Mouse (Mus musculus) embryonic facial prominence, embryonic 13.5 days (tissue): ENCODE results near the gene Ccdc173. TPM values are rescaled to one million over a fixed set of nuclear protein-coding genes. Genes with fewer than 3 reads are reported as not detected.
"Not testable (repeated sequence)": the region's sequence is repeated elsewhere in the genome, so short reads cannot be mapped to it uniquely, and the experiment has no call there.

ENCODE experiments used
- ATAC-seq: fragments of 200-750 bp; cut with Nextera tagmentation; 2 replicates; pipeline ENCODE4 v1.8.0; 2017; ENCODE audit warnings: low read depth; ENCODE audit not compliant: insufficient number of reproducible peaks, insufficient read depth, low FRiP score, low TSS enrichment
- H3K27ac ChIP-seq: fragments of 300-500 bp; sonication (generic); 2 replicates; pipeline ENCODE4 v1.5.1; 2015; ENCODE audit warnings: moderate library complexity, mild to moderate bottlenecking, inconsistent platforms
- H3K27me3 ChIP-seq: fragments of 300-500 bp; sonication (generic); 2 replicates; pipeline ENCODE4 v1.6.1; 2015; ENCODE audit warnings: mild to moderate bottlenecking, inconsistent platforms
- H3K36me3 ChIP-seq: fragments of 300-500 bp; sonication (generic); 2 replicates; pipeline ENCODE4 v1.6.1; 2015; ENCODE audit warnings: mild to moderate bottlenecking, inconsistent platforms
- H3K4me1 ChIP-seq: fragments of 300-500 bp; sonication (generic); 2 replicates; pipeline ENCODE4 v1.6.1; 2015; ENCODE audit warnings: inconsistent platforms
- H3K4me2 ChIP-seq: fragments of 300-500 bp; sonication (generic); 2 replicates; pipeline ENCODE4 v1.6.1; 2015; ENCODE audit warnings: moderate library complexity, mild to moderate bottlenecking, inconsistent platforms
- H3K4me3 ChIP-seq: fragments of 300-500 bp; sonication (generic); 2 replicates; pipeline ENCODE4 v1.5.1; 2015; ENCODE audit warnings: mild to moderate bottlenecking, inconsistent platforms
- H3K9ac ChIP-seq: fragments of 300-500 bp; sonication (generic); 2 replicates; pipeline ENCODE4 v1.6.1; 2015; ENCODE audit warnings: mild to moderate bottlenecking, inconsistent platforms
- H3K9me3 ChIP-seq: fragments of 300-500 bp; sonication (generic); 2 replicates; pipeline ENCODE4 v1.6.1; 2016; ENCODE audit warnings: inconsistent platforms
- WGBS: fragments of 180-500 bp; shearing (Covaris S2); methylation state at CpG from one replicate; pipeline ENCODE4 v1.1.7; 2015; ENCODE audit warnings: mixed read lengths; 5-methylcytosine and 5-hydroxymethylcytosine counted together
- polyA plus RNA-seq: library from polyadenylated mRNA; unstranded; fragments of >200 nt; fragmentation: Nextera tagmentation; extraction: Ambion mirVana; gene quantifications from 2 replicates; pipeline ENCODE4 v1.2.1, GENCODE M21; 2015

Gene Ccdc173
- polyA plus RNA-seq, 1 experiment from 2014 or later = 3.6 TPM

GRCm38 (mm10) chr2:69821711-69822110 lies 32.3 kb upstream of the Ccdc173 start, which contains the start of gene Klhl23:
Gene Klhl23, plus strand, starts transcription at chr2:69821944.
- H3K9me3 ChIP-seq = no peaks in the 10 kb centered on the region
- peak within 1 kb of the TSS; percentile 93 for H3K9ac ChIP-seq
- peak within 1 kb of the TSS; percentile 95 for H3K27ac ChIP-seq
- no peak for ATAC-seq
- no peaks in the 10 kb centered on the region for H3K27me3 ChIP-seq
- WGBS = 11% methylated on average over 8 of the region's 8 CpGs
- H3K4me2 ChIP-seq = peak within 1 kb of the TSS; percentile 74
- H3K4me1 ChIP-seq = peaks cover 16% of the 10 kb centered on the region
- H3K36me3 ChIP-seq = peaks cover 17% of the 10 kb centered on the region
- H3K4me3 ChIP-seq = peak within 1 kb of the TSS; percentile 82

GRCm38 (mm10) chr2:69820201-69820600 lies 30.8 kb upstream of the Ccdc173 start:
- no peak overlapping the region for H3K4me2 ChIP-seq
- H3K27ac ChIP-seq = no peak overlapping the region
- H3K9ac ChIP-seq = no peak overlapping the region
- H3K27me3 ChIP-seq = no peaks in the 10 kb centered on the region
- no peak overlapping the region for H3K4me3 ChIP-seq
- no peak for ATAC-seq
- peaks cover 8% of the 10 kb centered on the region for H3K36me3 ChIP-seq
- H3K9me3 ChIP-seq = no peaks in the 10 kb centered on the region
- WGBS = 60% methylated on average over 1 of the region's 1 CpGs
- H3K4me1 ChIP-seq = peaks cover 16% of the 10 kb centered on the region

- H3K4me2 ChIP-seq = no peak overlapping the region
- H3K4me3 ChIP-seq = no peak overlapping the region
- H3K36me3 ChIP-seq = no peaks in the 10 kb centered on the region
- H3K9ac ChIP-seq = no peak overlapping the region
- no peaks in the 10 kb centered on the region for H3K27me3 ChIP-seq
- peaks cover 3% of the 10 kb centered on the region; the same call in 1 of the 2 replicates for H3K4me1 ChIP-seq
- WGBS = 68% methylated on average over 9 of the region's 9 CpGs
- no peak for ATAC-seq
- H3K9me3 ChIP-seq = no peaks in the 10 kb centered on the region
- H3K27ac ChIP-seq = no peak overlapping the region
These were observed 29.1 kb upstream of the Ccdc173 start for GRCm38 (mm10) chr2:69818350-69819085.

DNA sequence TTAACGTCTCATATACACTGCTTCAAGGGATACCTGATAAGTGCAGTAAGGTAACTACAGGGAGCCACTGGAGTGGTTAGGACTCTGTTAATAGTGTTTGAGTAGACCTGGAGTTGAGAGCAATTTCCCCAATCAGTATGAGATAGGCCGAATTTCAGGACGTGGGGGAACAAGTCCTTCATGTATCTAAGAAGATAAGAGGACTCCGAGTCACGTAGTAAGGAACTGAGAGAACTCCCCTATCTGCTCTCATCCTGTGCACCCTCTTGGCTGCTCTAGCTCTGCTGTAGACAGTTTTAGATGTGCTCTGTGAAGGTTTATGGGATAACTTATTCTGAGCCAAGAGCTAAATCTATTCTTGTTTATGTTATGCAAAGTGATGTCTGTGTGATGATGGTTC lies 27.2 kb upstream of the Ccdc173 start:
- 0 out of 2 replicates have a peak, but pooled peaks cover 2% of the 10 kb centered on the region for H3K4me1 ChIP-seq
- no peak for ATAC-seq
- no peak overlapping the region for H3K4me3 ChIP-seq
- no peaks in the 10 kb centered on the region for H3K9me3 ChIP-seq
- H3K9ac ChIP-seq = no peak overlapping the region
- H3K27ac ChIP-seq = no peak overlapping the region
- H3K4me2 ChIP-seq = no peak overlapping the region
- no peaks in the 10 kb centered on the region for H3K27me3 ChIP-seq
- H3K36me3 ChIP-seq = no peaks in the 10 kb centered on the region
- 87% methylated on average over 5 of the region's 5 CpGs for WGBS

DNA sequence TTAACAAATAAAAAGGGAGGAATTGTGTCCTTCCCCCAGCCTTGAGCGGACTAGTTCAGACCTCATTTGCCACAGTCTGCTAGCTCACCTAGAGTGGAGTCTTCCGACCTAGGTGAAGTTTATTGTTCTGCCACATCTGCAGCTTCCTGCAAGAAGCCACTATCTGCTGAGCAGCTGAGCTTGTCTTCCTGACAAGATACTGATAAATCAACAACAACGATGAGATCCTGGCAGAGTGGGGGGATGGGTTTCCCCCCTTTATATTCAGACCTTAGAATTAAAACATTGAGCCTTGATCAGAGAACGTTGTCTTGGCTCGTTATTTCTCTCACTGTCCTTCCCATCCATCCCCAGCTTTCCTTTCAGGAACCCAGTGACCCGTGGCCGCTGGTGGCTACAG lies 22.0 kb upstream of the Ccdc173 start:
- H3K9ac ChIP-seq, H3K9me3 ChIP-seq, H3K4me2 ChIP-seq, H3K4me3 ChIP-seq, H3K27me3 ChIP-seq, H3K36me3 ChIP-seq, H3K4me1 ChIP-seq, ATAC-seq, H3K27ac ChIP-seq: not testable (repeated sequence)
- 74% methylated on average over 7 of the region's 7 CpGs for WGBS

- H3K4me3 ChIP-seq = no peak overlapping the region
- H3K9ac ChIP-seq = no peak overlapping the region
- no peaks in the 10 kb centered on the region for H3K4me1 ChIP-seq
- H3K4me2 ChIP-seq = no peak overlapping the region
- no peaks in the 10 kb centered on the region for H3K36me3 ChIP-seq
- H3K27me3 ChIP-seq = no peaks in the 10 kb centered on the region
- H3K27ac ChIP-seq = no peak overlapping the region
- 63% methylated on average over 15 of the region's 15 CpGs for WGBS
- ATAC-seq = no peak
- H3K9me3 ChIP-seq = no peaks in the 10 kb centered on the region
These were observed 20.8 kb upstream of the Ccdc173 start for GRCm38 (mm10) chr2:69810169-69810568.

DNA sequence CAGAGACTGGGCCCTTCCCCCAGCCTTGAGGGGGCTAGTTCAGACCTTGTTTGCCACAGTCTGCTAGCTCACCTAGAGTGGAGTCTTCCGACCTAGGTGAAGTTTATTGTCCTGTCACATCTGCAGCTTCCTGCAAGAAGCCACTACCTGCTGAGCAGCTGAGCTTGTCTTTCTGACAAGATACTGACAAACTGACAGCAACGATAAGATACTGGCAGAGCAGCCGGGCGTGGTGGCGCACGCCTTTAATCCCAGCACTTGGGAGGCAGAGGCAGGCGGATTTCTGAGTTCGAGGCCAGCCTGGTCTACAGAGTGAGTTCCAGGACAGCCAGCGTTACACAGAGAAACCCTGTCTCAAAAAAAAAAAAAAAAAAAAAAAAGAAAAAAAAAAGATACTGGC lies 15.3 kb upstream of the Ccdc173 start:
- not testable (repeated sequence) for H3K27ac ChIP-seq, ATAC-seq, H3K4me2 ChIP-seq, H3K4me1 ChIP-seq, H3K9ac ChIP-seq, H3K4me3 ChIP-seq, H3K9me3 ChIP-seq, H3K27me3 ChIP-seq, H3K36me3 ChIP-seq
- WGBS = 84% methylated on average over 9 of the region's 9 CpGs

DNA sequence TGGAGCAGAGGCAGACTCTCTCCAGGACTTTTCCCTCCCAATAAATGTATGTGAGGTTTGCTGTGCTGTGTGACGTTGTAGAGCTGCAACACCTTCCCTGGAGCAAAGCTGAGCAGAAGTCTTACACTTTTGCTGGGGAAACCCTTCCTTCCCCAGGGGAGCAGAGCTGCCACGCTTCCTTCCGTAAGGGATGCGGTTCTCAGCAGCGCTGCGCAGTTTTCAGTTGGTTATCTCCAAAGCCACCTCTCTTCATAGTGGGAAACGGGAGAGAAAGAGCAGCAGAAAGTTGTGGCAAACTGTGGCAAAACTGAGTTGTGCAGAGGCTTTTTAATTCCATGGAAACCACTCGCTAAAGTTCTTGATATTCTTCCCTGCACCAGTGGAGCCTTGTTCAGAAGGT lies 14.4 kb upstream of the Ccdc173 start:
- Histone ChIP-seq H3K4me3 (no peak overlapping the region), H3K4me1 (peaks cover 4% of the 10 kb centered on the region; the same call in 1 of the 2 replicates), H3K9ac (no peak overlapping the region), H3K9me3 (no peaks in the 10 kb centered on the region), H3K27me3 (no peaks in the 10 kb centered on the region), H3K27ac (no peak overlapping the region), H3K4me2 (no peak overlapping the region), H3K36me3 (no peaks in the 10 kb centered on the region)
- no peak for ATAC-seq
- 58% methylated on average over 8 of the region's 8 CpGs for WGBS

- 50% methylated on average over 5 of the region's 5 CpGs for WGBS
- no peak overlapping the region for H3K27ac ChIP-seq
These were observed 13.5 kb upstream of the Ccdc173 start for GRCm38 (mm10) chr2:69802911-69803312.

DNA sequence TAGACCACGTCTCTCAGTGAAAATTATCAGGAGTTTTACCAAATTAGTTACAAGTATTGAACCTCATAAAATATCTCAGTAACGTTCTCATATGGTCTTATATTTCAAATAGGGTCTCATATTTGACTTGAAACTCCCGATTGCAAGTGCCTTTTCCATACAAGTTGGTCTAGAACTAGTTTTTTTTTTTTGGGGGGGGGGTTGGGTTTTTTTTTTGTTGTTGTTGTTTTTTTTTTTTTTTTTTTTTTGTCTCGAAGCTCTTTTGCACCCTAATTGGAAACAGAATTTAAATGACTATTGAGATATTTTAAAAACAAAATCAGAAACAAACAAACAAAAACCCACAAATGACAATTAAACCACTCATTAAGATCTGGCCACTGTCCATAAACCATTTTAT lies 1.3 kb upstream of the Ccdc173 start:
- Histone ChIP-seq H3K9me3 (no peaks in the 10 kb centered on the region), H3K4me3 (peak overlapping the region; percentile 77), H3K9ac (no peak overlapping the region), H3K27me3 (no peaks in the 10 kb centered on the region), H3K36me3 (peaks cover 32% of the 10 kb centered on the region), H3K4me2 (peak overlapping the region; percentile 71), H3K4me1 (peaks cover 9% of the 10 kb centered on the region; the same call in 1 of the 2 replicates), H3K27ac (no peak overlapping the region)
- ATAC-seq = no peak
- 66% methylated on average over 4 of the region's 4 CpGs for WGBS

More at GRCm38 (mm10) chr2:69802911-69803312, 13.5 kb upstream of the Ccdc173 start:
- Histone ChIP-seq H3K27me3 (no peaks in the 10 kb centered on the region), H3K36me3 (0 out of 2 replicates have a peak, but pooled peaks cover 1% of the 10 kb centered on the region), H3K9ac (no peak overlapping the region), H3K4me2 (no peak overlapping the region), H3K4me1 (peaks cover 4% of the 10 kb centered on the region; the same call in 1 of the 2 replicates), H3K9me3 (no peaks in the 10 kb centered on the region), H3K4me3 (no peak overlapping the region)
- ATAC-seq = peak; percentile 67; the same call in 1 of the 2 replicates

DNA sequence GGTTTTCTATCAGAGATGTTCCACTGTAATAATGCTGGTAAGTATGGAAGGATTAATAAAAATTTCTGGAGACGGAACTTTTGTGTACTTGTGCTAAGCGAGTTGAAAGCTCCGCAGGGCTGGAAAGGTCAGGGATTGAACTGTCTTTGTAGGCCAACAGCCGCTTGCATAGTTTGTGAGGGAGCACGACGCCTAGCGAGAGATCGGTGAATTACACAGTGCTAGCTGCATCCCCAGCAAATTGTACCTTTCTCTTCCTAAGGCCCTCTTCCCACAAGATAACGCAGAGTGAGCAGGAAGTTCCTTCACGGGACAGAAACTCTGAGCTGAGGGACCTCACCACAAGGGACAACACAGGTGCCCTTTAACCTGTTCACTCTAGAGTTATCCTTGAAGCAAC lies 910 bp upstream of the Ccdc173 start:
- peaks cover 9% of the 10 kb centered on the region; the same call in 1 of the 2 replicates for H3K4me1 ChIP-seq
- peak overlapping the region; percentile 83 for H3K9ac ChIP-seq
- peak overlapping the region; percentile 77 for H3K4me3 ChIP-seq
- under 1% methylated on average over 10 of the region's 10 CpGs for WGBS
- no peak for ATAC-seq
- peaks cover 27% of the 10 kb centered on the region for H3K36me3 ChIP-seq
- no peaks in the 10 kb centered on the region for H3K27me3 ChIP-seq
- no peak overlapping the region for H3K27ac ChIP-seq
- peak overlapping the region; percentile 71 for H3K4me2 ChIP-seq
- no peaks in the 10 kb centered on the region for H3K9me3 ChIP-seq

DNA sequence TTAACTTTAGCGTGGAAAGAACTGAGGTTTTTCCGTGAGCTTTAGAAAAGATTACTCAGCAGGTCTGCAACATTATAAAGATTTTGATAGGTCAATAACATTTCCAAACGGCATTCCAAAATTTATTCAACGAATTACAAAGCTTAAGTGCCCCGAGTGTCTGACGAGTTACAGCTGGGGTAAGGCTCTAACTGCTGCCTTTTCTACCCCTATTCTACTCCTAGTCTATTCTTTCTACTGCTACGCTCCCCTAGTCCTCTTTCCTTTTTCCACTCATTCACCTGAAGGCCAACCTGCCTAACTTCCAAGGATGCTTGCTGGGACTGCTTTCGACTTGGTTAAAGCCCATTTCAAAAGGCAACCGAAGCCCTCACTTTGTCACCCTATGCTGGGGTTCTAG lies 401 bp downstream of the Ccdc173 start:
- ATAC-seq = no peak
- peak overlapping the region; percentile 77 for H3K4me3 ChIP-seq
- peaks cover 21% of the 10 kb centered on the region for H3K36me3 ChIP-seq
- peak overlapping the region; percentile 71 for H3K4me2 ChIP-seq
- H3K27me3 ChIP-seq = no peaks in the 10 kb centered on the region
- H3K9me3 ChIP-seq = no peaks in the 10 kb centered on the region
- H3K9ac ChIP-seq = peak overlapping the region; percentile 83
- 0 out of 2 replicates have a peak overlapping the region, but pooled peaks have one; percentile 13 for H3K27ac ChIP-seq
- 25% methylated on average over 9 of the region's 9 CpGs for WGBS
- H3K4me1 ChIP-seq = peaks cover 9% of the 10 kb centered on the region; the same call in 1 of the 2 replicates
